Mouse (Mus musculus): ENCODE measurements at regions not wholly inside any gene's neighbourhood (a gene's known extent, or its start where the extent isn't known, plus 50 kb on each side); places are given as distances from the start of the nearest gene placed in this dataset.

DNA sequence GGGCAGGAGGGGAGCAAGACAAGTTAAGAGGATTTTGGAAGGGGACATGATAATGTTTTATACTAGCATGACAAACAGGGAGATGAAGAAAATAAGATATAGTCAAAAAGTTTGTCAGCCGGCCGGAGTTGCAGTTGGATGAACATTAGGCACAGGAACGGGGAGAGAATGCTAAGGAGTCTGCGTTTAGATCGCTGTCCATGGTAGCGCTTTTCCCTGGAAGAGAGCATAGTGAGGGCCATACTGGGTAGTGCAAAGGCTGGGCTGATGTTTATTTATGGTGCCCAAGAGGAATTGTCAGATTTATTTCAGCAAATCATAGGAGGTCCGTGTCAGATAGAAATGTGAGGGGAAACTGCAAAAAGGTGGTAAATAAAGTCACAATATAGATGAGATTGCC, 337.0 kb downstream of the Brinp2 start:
- Histone ChIP-seq H3K36me3 (ENCODE audit: control insufficient read depth, insufficient read depth, low read length, poor library complexity, severe bottlenecking) (no peaks in the 10 kb centered on the region), H3K9ac (ENCODE audit: insufficient read depth, low read depth, low read length, poor library complexity, severe bottlenecking) (no peak overlapping the region), H3K4me3 (ENCODE audit: insufficient read depth in 1 of 2, low read depth in 1 of 2, low read length in 2 of 2, poor library complexity in 1 of 2, severe bottlenecking in 1 of 2) (no peak overlapping the region), H3K27ac (ENCODE audit: insufficient read depth, low read depth, low read length, poor library complexity, severe bottlenecking) (no peak overlapping the region), H3K4me1 (ENCODE audit: control insufficient read depth in 2 of 2, insufficient read depth in 2 of 2, low read length in 2 of 2, poor library complexity in 1 of 2) (no peaks in the 10 kb centered on the region), H3K9me3 (ENCODE audit: control insufficient read depth, insufficient read depth, low read depth, low read length) (no peaks in the 10 kb centered on the region)
- TF ChIP-seq ZC3H11A (IDR thresholded peaks at IDR 0.05; ENCODE audit: borderline replicate concordance, low read depth, low read length), result no peak
- TF ChIP-seq MAFK (IDR thresholded peaks at IDR 0.05; ENCODE audit: insufficient read depth, low read depth, low read length), result no peak
- no peak for TF ChIP-seq HCFC1 (IDR thresholded peaks at IDR 0.05; ENCODE audit: borderline replicate concordance, insufficient read depth, low read length)
- TF ChIP-seq ZNF384 (IDR thresholded peaks at IDR 0.05; ENCODE audit: low read depth, low read length), result no peak
- TF ChIP-seq CHD2 (IDR thresholded peaks at IDR 0.05; ENCODE audit: low read depth, low read length), result no peak
- in situ Hi-C loops (cut with MboI; ENCODE audit: low sequenced_read_pairs in 2 of 2, unreplicated experiment in 2 of 2), result no loop called here
- peak; percentile 33 for DNase-seq (ENCODE audit: low read depth, low spot score)

DNA sequence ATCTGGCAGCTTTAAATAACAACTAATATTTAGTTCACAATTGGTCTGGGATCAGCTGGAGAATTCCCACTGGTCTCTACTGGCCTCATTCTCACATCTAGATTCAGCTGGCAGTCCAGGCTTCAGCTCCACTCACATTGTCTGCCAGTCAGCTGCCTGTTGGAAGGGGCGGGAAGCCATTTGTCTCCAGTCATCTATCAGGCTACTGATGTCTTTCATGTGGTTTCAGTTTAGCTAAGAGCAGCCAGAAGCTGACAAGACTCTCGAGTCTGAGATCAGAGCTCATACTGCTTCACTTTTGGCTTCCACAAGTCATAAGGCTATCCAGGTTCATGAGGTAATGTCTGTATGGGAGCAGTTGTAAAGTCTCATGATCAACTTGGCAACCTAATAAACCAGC, 316.4 kb downstream of the Brinp2 start:
- H3K4me3 ChIP-seq (ENCODE audit: insufficient read depth in 1 of 2, low read depth in 1 of 2, low read length in 2 of 2, poor library complexity in 1 of 2, severe bottlenecking in 1 of 2), result no peak overlapping the region
- TF ChIP-seq HCFC1 (IDR thresholded peaks at IDR 0.05; ENCODE audit: borderline replicate concordance, insufficient read depth, low read length), result no peak
- no peak for TF ChIP-seq ZC3H11A (IDR thresholded peaks at IDR 0.05; ENCODE audit: borderline replicate concordance, low read depth, low read length)
- no peak for TF ChIP-seq CHD2 (IDR thresholded peaks at IDR 0.05; ENCODE audit: low read depth, low read length)
- no peak for TF ChIP-seq MAFK (IDR thresholded peaks at IDR 0.05; ENCODE audit: insufficient read depth, low read depth, low read length)
- no peak for TF ChIP-seq ZNF384 (IDR thresholded peaks at IDR 0.05; ENCODE audit: low read depth, low read length)
- H3K27ac ChIP-seq (ENCODE audit: insufficient read depth, low read depth, low read length, poor library complexity, severe bottlenecking), result no peak overlapping the region
- in situ Hi-C loops (cut with MboI; ENCODE audit: low sequenced_read_pairs in 2 of 2, unreplicated experiment in 2 of 2), result no loop called here
- no peaks in the 10 kb centered on the region for H3K36me3 ChIP-seq (ENCODE audit: control insufficient read depth, insufficient read depth, low read length, poor library complexity, severe bottlenecking)
- no peaks in the 10 kb centered on the region for H3K4me1 ChIP-seq (ENCODE audit: control insufficient read depth in 2 of 2, insufficient read depth in 2 of 2, low read length in 2 of 2, poor library complexity in 1 of 2)
- DNase-seq (ENCODE audit: low read depth, low spot score), result no peak
- no peak overlapping the region for H3K9ac ChIP-seq (ENCODE audit: insufficient read depth, low read depth, low read length, poor library complexity, severe bottlenecking)
- H3K9me3 ChIP-seq (ENCODE audit: control insufficient read depth, insufficient read depth, low read depth, low read length), result no peaks in the 10 kb centered on the region

DNA sequence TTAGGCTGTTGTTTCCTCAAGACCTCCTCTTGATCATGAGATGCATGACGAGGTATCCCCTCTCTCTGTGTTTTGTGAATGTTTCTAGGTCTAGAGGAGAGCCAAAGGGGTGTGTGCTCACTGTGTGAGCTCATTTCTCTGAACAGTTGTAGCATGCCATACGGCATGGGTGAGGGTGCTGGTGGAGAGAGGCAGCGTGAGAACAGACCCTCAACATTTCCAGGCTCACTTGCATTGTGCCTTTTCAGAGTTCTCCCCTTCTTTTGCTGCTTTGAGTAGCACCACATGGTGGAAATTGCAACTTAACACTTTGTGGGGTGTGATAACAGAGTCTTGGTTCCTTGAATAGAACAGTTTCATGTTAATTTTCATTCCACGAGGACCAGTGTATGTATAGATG, 315.8 kb downstream of the Brinp2 start:
- TF ChIP-seq ZNF384 (IDR thresholded peaks at IDR 0.05; ENCODE audit: low read depth, low read length) (no peak), HCFC1 (IDR thresholded peaks at IDR 0.05; ENCODE audit: borderline replicate concordance, insufficient read depth, low read length) (no peak), ZC3H11A (IDR thresholded peaks at IDR 0.05; ENCODE audit: borderline replicate concordance, low read depth, low read length) (no peak), MAFK (IDR thresholded peaks at IDR 0.05; ENCODE audit: insufficient read depth, low read depth, low read length) (no peak), CHD2 (IDR thresholded peaks at IDR 0.05; ENCODE audit: low read depth, low read length) (no peak)
- DNase-seq (ENCODE audit: low read depth, low spot score), result no peak
- H3K9me3 ChIP-seq (ENCODE audit: control insufficient read depth, insufficient read depth, low read depth, low read length), result no peaks in the 10 kb centered on the region
- H3K4me3 ChIP-seq (ENCODE audit: insufficient read depth in 1 of 2, low read depth in 1 of 2, low read length in 2 of 2, poor library complexity in 1 of 2, severe bottlenecking in 1 of 2), result no peak overlapping the region
- H3K4me1 ChIP-seq (ENCODE audit: control insufficient read depth in 2 of 2, insufficient read depth in 2 of 2, low read length in 2 of 2, poor library complexity in 1 of 2), result no peaks in the 10 kb centered on the region
- H3K36me3 ChIP-seq (ENCODE audit: control insufficient read depth, insufficient read depth, low read length, poor library complexity, severe bottlenecking), result no peaks in the 10 kb centered on the region
- in situ Hi-C loops (cut with MboI; ENCODE audit: low sequenced_read_pairs in 2 of 2, unreplicated experiment in 2 of 2), result no loop called here
- no peak overlapping the region for H3K9ac ChIP-seq (ENCODE audit: insufficient read depth, low read depth, low read length, poor library complexity, severe bottlenecking)
- no peak overlapping the region for H3K27ac ChIP-seq (ENCODE audit: insufficient read depth, low read depth, low read length, poor library complexity, severe bottlenecking)

DNA sequence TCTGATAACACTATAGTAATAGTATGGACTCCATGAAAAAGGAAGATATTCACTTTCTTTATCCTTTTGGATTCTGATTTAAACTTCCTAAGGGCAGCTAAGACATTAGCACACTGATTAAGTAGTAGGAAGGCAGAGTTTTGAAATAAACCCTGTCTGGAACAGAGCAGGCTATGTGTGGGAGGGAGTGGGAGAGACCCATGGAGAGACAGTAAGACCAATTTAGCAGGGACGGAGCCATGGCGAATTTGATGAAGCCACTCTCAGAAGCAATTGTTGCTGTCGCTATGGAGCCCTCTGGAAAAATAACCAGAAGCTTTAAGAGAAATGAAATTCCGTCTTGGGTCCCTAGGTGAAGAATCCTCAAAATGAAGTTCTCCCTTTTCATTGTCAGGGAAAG, 303.5 kb downstream of the Brinp2 start:
- no peak overlapping the region for H3K27ac ChIP-seq (ENCODE audit: insufficient read depth, low read depth, low read length, poor library complexity, severe bottlenecking)
- H3K4me3 ChIP-seq (ENCODE audit: insufficient read depth in 1 of 2, low read depth in 1 of 2, low read length in 2 of 2, poor library complexity in 1 of 2, severe bottlenecking in 1 of 2), result no peak overlapping the region
- H3K9ac ChIP-seq (ENCODE audit: insufficient read depth, low read depth, low read length, poor library complexity, severe bottlenecking), result no peak overlapping the region
- H3K36me3 ChIP-seq (ENCODE audit: control insufficient read depth, insufficient read depth, low read length, poor library complexity, severe bottlenecking), result no peaks in the 10 kb centered on the region
- in situ Hi-C loops (cut with MboI; ENCODE audit: low sequenced_read_pairs in 2 of 2, unreplicated experiment in 2 of 2), result no loop called here
- DNase-seq (ENCODE audit: low read depth, low spot score), result no peak
- H3K4me1 ChIP-seq (ENCODE audit: control insufficient read depth in 2 of 2, insufficient read depth in 2 of 2, low read length in 2 of 2, poor library complexity in 1 of 2), result no peaks in the 10 kb centered on the region
- TF ChIP-seq MAFK (IDR thresholded peaks at IDR 0.05; ENCODE audit: insufficient read depth, low read depth, low read length) (no peak), HCFC1 (IDR thresholded peaks at IDR 0.05; ENCODE audit: borderline replicate concordance, insufficient read depth, low read length) (no peak), ZC3H11A (IDR thresholded peaks at IDR 0.05; ENCODE audit: borderline replicate concordance, low read depth, low read length) (no peak), CHD2 (IDR thresholded peaks at IDR 0.05; ENCODE audit: low read depth, low read length) (no peak), ZNF384 (IDR thresholded peaks at IDR 0.05; ENCODE audit: low read depth, low read length) (no peak)
- H3K9me3 ChIP-seq (ENCODE audit: control insufficient read depth, insufficient read depth, low read depth, low read length), result no peaks in the 10 kb centered on the region

DNA sequence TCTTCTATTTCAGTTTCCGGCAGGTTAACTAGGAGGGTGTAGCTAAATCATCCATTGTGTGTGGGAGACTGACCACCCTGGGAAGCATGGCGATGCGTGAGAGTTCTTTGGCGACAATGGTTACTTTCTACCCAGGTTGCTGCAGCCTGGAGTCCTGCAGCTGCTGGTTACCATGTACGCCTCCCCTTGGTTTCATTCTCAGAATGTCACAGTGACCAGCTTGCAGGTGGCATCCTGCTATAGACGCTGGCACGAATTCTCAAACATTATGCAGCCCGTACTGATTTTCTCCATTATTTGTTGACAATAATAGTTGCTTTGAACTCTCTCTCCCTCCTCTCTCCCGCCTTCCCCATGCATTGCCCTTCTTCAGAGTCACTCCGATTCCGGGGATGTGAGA, 301.2 kb downstream of the Brinp2 start:
- Histone ChIP-seq H3K9ac (ENCODE audit: insufficient read depth, low read depth, low read length, poor library complexity, severe bottlenecking) (no peak overlapping the region), H3K4me1 (ENCODE audit: control insufficient read depth in 2 of 2, insufficient read depth in 2 of 2, low read length in 2 of 2, poor library complexity in 1 of 2) (no peaks in the 10 kb centered on the region), H3K36me3 (ENCODE audit: control insufficient read depth, insufficient read depth, low read length, poor library complexity, severe bottlenecking) (no peaks in the 10 kb centered on the region), H3K4me3 (ENCODE audit: insufficient read depth in 1 of 2, low read depth in 1 of 2, low read length in 2 of 2, poor library complexity in 1 of 2, severe bottlenecking in 1 of 2) (no peak overlapping the region), H3K9me3 (ENCODE audit: control insufficient read depth, insufficient read depth, low read depth, low read length) (no peaks in the 10 kb centered on the region), H3K27ac (ENCODE audit: insufficient read depth, low read depth, low read length, poor library complexity, severe bottlenecking) (no peak overlapping the region)
- in situ Hi-C loops (cut with MboI; ENCODE audit: low sequenced_read_pairs in 2 of 2, unreplicated experiment in 2 of 2), result no loop called here
- DNase-seq (ENCODE audit: low read depth, low spot score), result no peak
- no peak for TF ChIP-seq CHD2 (IDR thresholded peaks at IDR 0.05; ENCODE audit: low read depth, low read length)
- no peak for TF ChIP-seq ZNF384 (IDR thresholded peaks at IDR 0.05; ENCODE audit: low read depth, low read length)
- no peak for TF ChIP-seq ZC3H11A (IDR thresholded peaks at IDR 0.05; ENCODE audit: borderline replicate concordance, low read depth, low read length)
- no peak for TF ChIP-seq MAFK (IDR thresholded peaks at IDR 0.05; ENCODE audit: insufficient read depth, low read depth, low read length)
- no peak for TF ChIP-seq HCFC1 (IDR thresholded peaks at IDR 0.05; ENCODE audit: borderline replicate concordance, insufficient read depth, low read length)
